Mouse (Mus musculus) hindbrain, postnatal 0 days (tissue): ENCODE results near the gene Tmem178b. TPM values are rescaled to one million over a fixed set of nuclear protein-coding genes. Genes with fewer than 3 reads are reported as not detected.

Experiments used
- ATAC-seq: fragments of 200-750 bp; cut with Nextera tagmentation; 2 replicates; pipeline ENCODE4 v1.8.0; 2017; ENCODE audit warnings: mild to moderate bottlenecking, moderate TSS enrichment, moderate library complexity
- DNase-seq: peaks from one replicate; pipeline ENCODE4 v3.0.0-alpha.2; 2015; ENCODE audit warnings: low spot score
- H3K27ac ChIP-seq: fragments of 300-500 bp; sonication (generic); 2 replicates; pipeline ENCODE4 v1.5.1; 2014; ENCODE audit warnings: mild to moderate bottlenecking
- H3K27me3 ChIP-seq: fragments of 300-500 bp; sonication (generic); 2 replicates; pipeline ENCODE4 v1.6.1; 2014; ENCODE audit warnings: low read length, mixed read lengths; ENCODE audit not compliant: insufficient read depth
- H3K36me3 ChIP-seq: fragments of 300-500 bp; sonication (generic); 2 replicates; pipeline ENCODE4 v1.6.1; 2014; ENCODE audit warnings: low read length, mixed read lengths; ENCODE audit not compliant: insufficient read depth
- H3K4me1 ChIP-seq: fragments of 300-500 bp; sonication (generic); 2 replicates; pipeline ENCODE4 v1.6.1; 2014; ENCODE audit warnings: antibody characterized with exemption, low read length, mixed read lengths; ENCODE audit not compliant: insufficient read depth
- H3K4me2 ChIP-seq: fragments of 300-500 bp; sonication (generic); 2 replicates; pipeline ENCODE4 v1.6.1; 2014; ENCODE audit warnings: low read depth, mild to moderate bottlenecking, low read length, moderate library complexity, mixed read lengths
- H3K4me3 ChIP-seq: fragments of 300-500 bp; sonication (generic); 2 replicates; pipeline ENCODE4 v1.5.1; 2014; ENCODE audit warnings: low read length
- H3K9ac ChIP-seq: fragments of 300-500 bp; sonication (generic); replicated peaks from 2 replicates; pipeline ENCODE4 v1.6.1; 2014; ENCODE audit warnings: mild to moderate bottlenecking, low read length, moderate library complexity, mixed read lengths
- H3K9me3 ChIP-seq: fragments of 300-500 bp; sonication (generic); 2 replicates; pipeline ENCODE4 v1.6.1; 2016; ENCODE audit warnings: low read length, mixed read lengths
- CTCF ChIP-seq: IDR thresholded peaks from 2 replicates; pipeline ENCODE4 v1.5.1; 2016; ENCODE audit warnings: antibody characterized with exemption, control low read depth, low read depth
- WGBS: fragments of 180-500 bp; shearing (Covaris S2); extraction: QIAGEN DNeasy Blood & Tissue Kit; methylation state at CpG from one replicate; pipeline ENCODE4 v1.1.7; 2014; 5-methylcytosine and 5-hydroxymethylcytosine counted together
- polyA plus RNA-seq: library from polyadenylated mRNA; unstranded; fragments of >200 nt; fragmentation: Nextera tagmentation; extraction: Ambion mirVana; gene quantifications from 2 replicates; pipeline ENCODE4 v1.2.1, GENCODE M21; 2015
- total RNA-seq: library from RNA; depleted of rRNA; stranded (reverse); fragments of >200 nt; gene quantifications from 2 replicates; pipeline ENCODE4 v1.2.3, GENCODE M21; 2014

Tmem178b gene
- total and polyA plus RNA-seq, 2 experiments from 2014 or later = 31.4 to 146 TPM

DNA sequence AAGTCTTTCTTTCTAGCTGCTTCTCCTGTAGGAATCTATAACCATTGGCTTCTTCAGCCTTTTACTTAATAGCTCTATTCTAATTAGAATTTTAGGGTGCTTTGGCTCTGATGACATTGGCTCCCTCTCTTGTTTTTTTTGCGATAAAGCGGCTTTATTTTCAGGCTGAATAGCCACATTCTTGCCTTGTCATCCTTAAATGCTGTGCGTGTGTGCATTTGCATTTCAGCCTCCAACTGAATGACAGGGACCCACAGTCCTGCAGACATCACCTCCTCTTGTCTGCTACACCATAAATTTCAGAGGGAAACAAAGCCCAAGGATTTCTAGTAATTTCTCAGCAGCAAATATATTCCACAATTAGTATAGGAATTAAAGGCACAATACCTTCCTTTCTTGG, 23.4 kb downstream of the Tmem178b start:
- no peak overlapping the region for H3K27ac ChIP-seq
- WGBS = 30% methylated on average over 3 of the region's 3 CpGs
- no peak for ATAC-seq

DNA sequence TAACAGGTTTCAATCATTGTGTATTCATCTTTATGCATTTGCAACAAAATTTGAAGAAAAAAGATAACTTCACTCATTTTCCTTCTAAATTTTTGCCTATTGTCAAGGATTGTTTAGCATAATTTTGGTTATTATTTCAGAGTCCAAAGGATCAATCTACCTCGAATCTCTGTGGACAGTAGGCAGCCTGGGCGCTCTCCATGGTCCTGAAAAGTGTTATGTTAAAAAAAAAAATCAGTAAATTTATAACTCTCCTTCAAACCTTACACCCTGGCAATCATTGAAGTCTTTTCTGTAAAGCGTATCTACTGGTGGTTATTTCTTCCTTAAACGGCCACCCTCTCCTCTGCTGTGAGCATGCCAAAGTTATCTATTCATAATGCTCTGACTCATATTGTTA, 26.2 kb downstream of the Tmem178b start:
- WGBS = 63% methylated on average over 4 of the region's 4 CpGs
- Histone ChIP-seq H3K4me3 (no peak overlapping the region), H3K36me3 (no peaks in the 10 kb centered on the region), H3K9ac (no peak overlapping the region), H3K9me3 (no peaks in the 10 kb centered on the region), H3K27me3 (no peaks in the 10 kb centered on the region), H3K4me1 (0 out of 2 replicates have a peak, but pooled peaks cover 4% of the 10 kb centered on the region), H3K4me2 (no peak overlapping the region), H3K27ac (no peak overlapping the region)
- DNase-seq (no peak), ATAC-seq (no peak)
- TF ChIP-seq CTCF = no peak

More for the DNA sequence above, 23.4 kb downstream of the Tmem178b start:
- TF ChIP-seq CTCF = no peak
- Histone ChIP-seq H3K27me3 (no peaks in the 10 kb centered on the region), H3K9me3 (no peaks in the 10 kb centered on the region), H3K4me3 (no peak overlapping the region), H3K4me1 (no peaks in the 10 kb centered on the region), H3K9ac (no peak overlapping the region), H3K36me3 (no peaks in the 10 kb centered on the region), H3K4me2 (no peak overlapping the region)
- no peak for DNase-seq

DNA sequence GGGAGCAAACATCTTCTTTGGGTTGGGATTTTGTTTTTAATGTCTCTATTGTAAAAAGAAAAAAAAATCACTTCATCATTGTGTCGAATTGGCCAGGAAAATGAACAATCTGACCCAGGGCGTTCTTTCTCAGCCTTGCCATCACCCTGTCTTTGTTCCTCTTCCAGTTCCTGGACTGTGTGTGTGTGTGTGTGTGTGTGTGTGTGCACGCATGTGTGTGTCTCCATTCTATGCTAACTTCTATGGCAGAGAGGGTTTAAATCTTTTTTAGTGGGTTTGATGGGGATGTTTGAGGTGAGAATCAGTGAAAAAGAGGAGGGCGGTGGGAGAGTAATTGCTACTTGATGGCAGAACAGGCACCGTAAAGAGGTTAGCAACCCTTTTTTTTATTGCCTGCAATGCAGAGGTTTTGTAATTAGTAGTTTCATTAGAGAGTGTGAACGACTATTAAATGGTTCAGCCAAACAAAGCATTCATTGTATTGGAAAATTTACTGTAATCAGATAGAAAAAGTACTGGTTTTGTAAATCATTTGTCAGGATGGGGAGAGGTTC, 30.2 kb downstream of the Tmem178b start:
- Histone ChIP-seq H3K36me3 (no peaks in the 10 kb centered on the region), H3K9me3 (no peaks in the 10 kb centered on the region), H3K4me2 (no peak overlapping the region), H3K27me3 (no peaks in the 10 kb centered on the region), H3K4me3 (no peak overlapping the region), H3K4me1 (0 out of 2 replicates have a peak, but pooled peaks cover 4% of the 10 kb centered on the region), H3K9ac (no peak overlapping the region), H3K27ac (no peak overlapping the region)
- 53% methylated on average over 6 of the region's 6 CpGs for WGBS
- no peak for TF ChIP-seq CTCF
- ATAC-seq = no peak
- DNase-seq = peak; percentile 22

DNA sequence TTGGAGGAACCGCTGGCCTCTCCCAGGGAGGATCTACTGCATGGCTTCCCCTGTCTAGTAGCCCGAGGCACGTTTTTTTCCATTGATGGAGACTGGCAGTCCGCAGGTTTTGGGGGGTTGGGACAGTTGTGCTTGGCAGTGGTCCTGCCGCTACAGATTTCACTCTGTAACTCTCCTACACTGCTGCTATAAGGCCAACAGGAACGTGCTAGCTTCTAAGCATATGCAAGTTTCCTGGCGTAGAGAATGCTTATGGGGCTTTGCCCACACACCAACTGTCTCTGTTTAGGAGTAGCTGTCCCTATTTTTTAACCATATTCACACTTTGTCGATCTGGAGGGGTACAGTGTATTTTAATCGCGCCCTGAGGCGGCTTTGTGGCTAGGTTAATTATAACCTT, 30.8 kb downstream of the Tmem178b start:
- H3K9ac ChIP-seq = no peak overlapping the region
- ATAC-seq = 0 out of 2 replicates have a peak, but pooled peaks have one; percentile 24
- H3K4me2 ChIP-seq = no peak overlapping the region

DNA sequence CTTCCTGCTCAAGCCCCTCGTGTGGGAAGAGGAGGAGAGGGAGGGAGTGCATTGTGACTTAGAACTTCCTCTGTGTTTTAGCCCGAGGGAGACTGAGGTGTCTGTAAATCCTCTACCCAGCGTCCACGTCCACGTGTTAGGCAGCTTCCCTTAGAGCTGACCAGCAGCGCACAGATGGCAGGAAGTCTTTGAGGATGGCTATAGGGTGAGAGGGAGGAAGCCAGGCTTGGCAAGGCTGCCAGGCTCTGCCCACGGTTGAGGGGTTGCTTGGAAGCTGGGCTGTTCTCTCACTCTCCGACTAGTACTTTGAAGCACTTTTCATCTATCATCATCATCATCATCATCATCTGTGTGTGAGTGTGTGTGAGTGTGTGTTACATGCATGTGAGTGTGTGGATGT, 41.9 kb downstream of the Tmem178b start:
- H3K36me3 ChIP-seq = no peaks in the 10 kb centered on the region
- ATAC-seq (no peak), DNase-seq (no peak)
- H3K9ac ChIP-seq = no peak overlapping the region
- H3K9me3 ChIP-seq = no peaks in the 10 kb centered on the region
- no peak overlapping the region for H3K4me2 ChIP-seq
- WGBS = 28% methylated on average over 8 of the region's 8 CpGs
- TF ChIP-seq CTCF = no peak
- H3K27ac ChIP-seq = no peak overlapping the region
- H3K4me1 ChIP-seq = peaks cover 7% of the 10 kb centered on the region; the same call in 1 of the 2 replicates
- no peaks in the 10 kb centered on the region for H3K27me3 ChIP-seq
- no peak overlapping the region for H3K4me3 ChIP-seq

More for the DNA sequence above, 30.8 kb downstream of the Tmem178b start:
- Histone ChIP-seq H3K27ac (no peak overlapping the region), H3K36me3 (no peaks in the 10 kb centered on the region), H3K27me3 (no peaks in the 10 kb centered on the region), H3K9me3 (no peaks in the 10 kb centered on the region), H3K4me1 (0 out of 2 replicates have a peak, but pooled peaks cover 4% of the 10 kb centered on the region), H3K4me3 (no peak overlapping the region)
- no peak for TF ChIP-seq CTCF
- DNase-seq = peak; percentile 14
- 46% methylated on average over 11 of the region's 11 CpGs for WGBS

DNA sequence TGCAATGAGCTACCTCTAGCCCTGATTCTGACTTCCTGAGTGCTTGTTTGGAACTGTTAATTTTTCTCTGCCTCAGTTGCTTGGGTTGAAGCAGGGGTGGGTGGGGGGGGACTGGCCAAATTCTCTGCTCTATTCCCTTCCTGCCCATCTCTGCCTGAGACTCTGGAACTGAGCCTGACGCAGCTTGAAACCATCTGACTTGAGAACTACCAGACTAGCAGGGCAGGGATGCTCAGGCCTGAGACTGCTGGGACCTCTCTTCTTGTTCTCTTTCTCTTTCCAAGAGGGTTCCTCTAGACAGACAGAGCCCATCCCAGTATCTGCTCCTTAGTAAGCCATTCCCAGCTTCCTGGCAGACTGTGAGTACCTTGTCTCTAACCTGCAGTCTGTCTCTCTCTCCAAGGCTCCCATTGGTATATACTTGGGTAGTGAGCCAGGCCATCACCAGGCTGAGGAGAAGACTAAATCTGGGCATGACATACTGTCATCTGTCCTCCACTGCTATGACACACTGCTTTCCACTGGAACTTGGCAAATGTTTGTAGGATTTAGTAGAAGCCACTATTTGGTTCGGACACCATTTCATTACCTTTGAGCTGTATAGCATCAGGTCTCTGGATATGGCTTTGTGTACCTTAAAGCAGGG, 42.7 kb downstream of the Tmem178b start:
- Histone ChIP-seq H3K27me3 (no peaks in the 10 kb centered on the region), H3K9ac (no peak overlapping the region), H3K9me3 (no peaks in the 10 kb centered on the region), H3K4me3 (no peak overlapping the region), H3K4me2 (no peak overlapping the region), H3K27ac (no peak overlapping the region), H3K36me3 (no peaks in the 10 kb centered on the region), H3K4me1 (peaks cover 7% of the 10 kb centered on the region; the same call in 1 of the 2 replicates)
- no peak for TF ChIP-seq CTCF
- WGBS = 78% methylated on average over 2 of the region's 2 CpGs
- no peak for DNase-seq
- ATAC-seq = no peak

DNA sequence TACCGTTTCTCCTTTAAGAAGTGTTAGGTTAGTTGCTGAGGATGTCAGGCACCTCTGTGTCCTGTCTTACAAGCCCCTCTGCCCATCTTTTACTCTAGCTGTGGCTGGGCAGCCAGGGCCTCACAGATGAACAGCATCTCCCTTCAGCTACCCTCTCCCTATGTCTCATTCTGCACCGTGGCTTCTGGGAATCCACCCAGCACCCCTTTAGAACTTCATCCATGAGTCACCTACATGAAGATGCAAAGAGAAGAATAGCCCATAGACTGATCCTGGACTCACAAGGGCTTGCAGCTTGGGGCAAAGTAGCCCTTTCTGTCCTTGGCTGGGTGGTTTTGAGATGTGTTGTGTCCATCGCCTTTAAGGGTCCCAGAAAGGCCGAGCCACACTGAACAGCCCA, 43.4 kb downstream of the Tmem178b start:
- Histone ChIP-seq H3K9me3 (no peaks in the 10 kb centered on the region), H3K9ac (no peak overlapping the region), H3K4me3 (no peak overlapping the region), H3K36me3 (no peaks in the 10 kb centered on the region), H3K4me1 (peaks cover 7% of the 10 kb centered on the region; the same call in 1 of the 2 replicates), H3K27ac (no peak overlapping the region), H3K4me2 (no peak overlapping the region), H3K27me3 (no peaks in the 10 kb centered on the region)
- TF ChIP-seq CTCF = no peak
- WGBS = 79% methylated on average over 4 of the region's 4 CpGs
- no peak for DNase-seq
- ATAC-seq = no peak
